Mouse (Mus musculus) liver, embryonic 12.5 days (tissue): Measurements from ENCODE around the gene Prdm15. TPM values are rescaled to one million over a fixed set of nuclear protein-coding genes. Genes with fewer than 3 reads are reported as not detected.
A peak's percentile ranks its signal among the peaks of the same experiment; 100 is the strongest.

Experiments
- ATAC-seq: fragments of 200-750 bp; cut with Nextera tagmentation; 2 replicates; pipeline ENCODE4 v1.8.0; 2017; ENCODE audit warnings: moderate number of reproducible peaks, mild to moderate bottlenecking, moderate library complexity
- H3K27ac ChIP-seq: fragments of 300-500 bp; sonication (generic); 2 replicates; pipeline ENCODE4 v1.5.1; 2016; ENCODE audit warnings: mild to moderate bottlenecking
- H3K27me3 ChIP-seq: fragments of 300-500 bp; sonication (generic); replicated peaks from 2 replicates; pipeline ENCODE4 v1.6.1; 2016; ENCODE audit warnings: mild to moderate bottlenecking, moderate library complexity
- H3K36me3 ChIP-seq: fragments of 300-500 bp; sonication (generic); 2 replicates; pipeline ENCODE4 v1.6.1; 2016; ENCODE audit warnings: mild to moderate bottlenecking, moderate library complexity
- H3K4me1 ChIP-seq: fragments of 300-500 bp; sonication (generic); 2 replicates; pipeline ENCODE4 v1.6.1; 2016
- H3K4me2 ChIP-seq: fragments of 300-500 bp; sonication (generic); 2 replicates; pipeline ENCODE4 v1.6.1; 2016; ENCODE audit warnings: mild to moderate bottlenecking, moderate library complexity
- H3K4me3 ChIP-seq: fragments of 300-500 bp; sonication (generic); 2 replicates; pipeline ENCODE4 v1.5.1; 2016; ENCODE audit warnings: mild to moderate bottlenecking, moderate library complexity
- H3K9ac ChIP-seq: fragments of 300-500 bp; sonication (generic); 2 replicates; pipeline ENCODE4 v1.6.1; 2016; ENCODE audit warnings: mild to moderate bottlenecking, moderate library complexity
- H3K9me3 ChIP-seq: fragments of 300-500 bp; sonication (generic); replicated peaks from 2 replicates; pipeline ENCODE4 v1.6.1; 2016; ENCODE audit warnings: mild to moderate bottlenecking, moderate library complexity
- WGBS: fragments of 180-500 bp; shearing (Covaris S2); methylation state at CpG from one replicate; pipeline ENCODE4 v1.1.7; 2016; ENCODE audit not compliant: insufficient replicate concordance; 5-methylcytosine and 5-hydroxymethylcytosine counted together
- polyA plus RNA-seq: library from polyadenylated mRNA; unstranded; fragments of >200 nt; fragmentation: Nextera tagmentation; extraction: Ambion mirVana; gene quantifications from 2 replicates; pipeline ENCODE4 v1.2.1, GENCODE M21; 2016

Gene Prdm15
- 6.4 TPM in 2 replicates for polyA plus RNA-seq

GRCm38 (mm10) chr16:97851741-97852319, at the start of gene Prdm15:
Gene Prdm15, minus strand, starts transcription at chr16:97851850.
- peak within 1 kb of the TSS; percentile 81 for H3K4me2 ChIP-seq
- peaks cover 8% of the 10 kb centered on the region; the same call in 1 of the 2 replicates for H3K36me3 ChIP-seq
- under 1% methylated on average over 31 of the region's 31 CpGs for WGBS
- H3K4me3 ChIP-seq: peak within 1 kb of the TSS; percentile 78
- H3K4me1 ChIP-seq: peaks cover 49% of the 10 kb centered on the region
- H3K27ac ChIP-seq: peak within 1 kb of the TSS; percentile 87
- no peaks in the 10 kb centered on the region for H3K9me3 ChIP-seq
- peak; percentile 84 for ATAC-seq
- peak within 1 kb of the TSS; percentile 90 for H3K9ac ChIP-seq
- no peaks in the 10 kb centered on the region for H3K27me3 ChIP-seq

DNA sequence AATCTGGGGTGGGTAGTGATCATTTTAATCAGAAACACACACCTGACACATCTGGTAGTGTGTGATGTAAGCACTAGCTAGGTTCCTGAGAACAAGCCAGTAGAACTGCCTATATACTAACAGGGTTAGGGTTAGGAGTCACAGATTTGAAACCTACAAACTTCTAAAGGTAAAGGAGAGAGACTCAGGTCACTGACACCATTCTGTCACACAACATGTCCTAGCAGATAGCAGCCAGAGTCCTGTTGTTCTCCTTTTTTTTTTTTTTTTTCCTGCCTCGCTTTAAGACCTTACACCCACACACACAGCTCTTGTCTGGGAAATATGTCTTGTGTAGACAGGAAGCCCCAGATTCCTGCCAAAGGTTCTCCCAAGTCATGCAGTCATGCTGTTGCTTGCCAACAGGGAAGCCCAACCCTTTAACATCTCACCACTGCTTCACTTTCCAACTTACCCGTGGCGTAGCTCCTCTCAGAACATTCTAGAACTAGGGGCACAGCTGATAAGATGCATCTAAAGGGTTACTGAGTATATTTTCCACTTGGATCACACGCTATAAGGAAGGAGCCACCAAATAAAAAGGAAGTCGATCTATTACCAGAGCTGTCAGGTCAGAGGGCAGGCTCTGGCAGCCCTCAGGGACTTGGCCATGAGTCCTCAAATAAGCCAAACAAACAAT, 45.8 kb upstream of the Prdm15 start:
- Histone ChIP-seq H3K4me2 (no peak overlapping the region), H3K9me3 (no peaks in the 10 kb centered on the region), H3K4me3 (no peak overlapping the region), H3K4me1 (no peaks in the 10 kb centered on the region), H3K36me3 (no peaks in the 10 kb centered on the region), H3K27ac (no peak overlapping the region), H3K27me3 (no peaks in the 10 kb centered on the region), H3K9ac (no peak overlapping the region)
- 60% methylated on average over 5 of the region's 5 CpGs for WGBS
- no peak for ATAC-seq

DNA sequence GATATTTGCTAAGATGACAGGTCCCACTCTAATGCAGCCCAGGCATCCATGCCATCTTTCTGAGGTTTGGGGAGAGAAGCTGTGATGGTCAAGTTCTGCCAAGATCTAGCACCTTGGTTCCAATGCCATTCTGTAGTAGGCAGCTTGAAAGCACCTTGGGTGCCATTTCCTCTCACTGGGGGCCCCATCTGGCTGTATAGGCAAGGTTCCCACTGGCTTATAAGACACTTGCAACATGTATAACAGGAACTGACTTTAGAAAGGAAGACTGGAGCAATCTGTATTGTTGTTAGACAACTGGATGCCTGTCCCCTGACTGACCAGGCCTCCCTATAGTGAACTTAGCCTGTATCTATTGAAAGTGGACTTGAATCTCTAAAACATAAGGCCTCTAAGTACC, 36.1 kb upstream of the Prdm15 start:
- no peak for ATAC-seq
- no peak overlapping the region for H3K4me2 ChIP-seq
- no peak overlapping the region for H3K4me3 ChIP-seq
- no peak overlapping the region for H3K27ac ChIP-seq
- no peaks in the 10 kb centered on the region for H3K9me3 ChIP-seq
- no peaks in the 10 kb centered on the region for H3K27me3 ChIP-seq
- no peaks in the 10 kb centered on the region for H3K4me1 ChIP-seq
- H3K9ac ChIP-seq: no peak overlapping the region
- H3K36me3 ChIP-seq: 0 out of 2 replicates have a peak, but pooled peaks cover 7% of the 10 kb centered on the region

GRCm38 (mm10) chr16:97883696-97884095, 32.0 kb upstream of the Prdm15 start:
- 79% methylated on average over 1 of the region's 1 CpGs for WGBS
- no peak for ATAC-seq

DNA sequence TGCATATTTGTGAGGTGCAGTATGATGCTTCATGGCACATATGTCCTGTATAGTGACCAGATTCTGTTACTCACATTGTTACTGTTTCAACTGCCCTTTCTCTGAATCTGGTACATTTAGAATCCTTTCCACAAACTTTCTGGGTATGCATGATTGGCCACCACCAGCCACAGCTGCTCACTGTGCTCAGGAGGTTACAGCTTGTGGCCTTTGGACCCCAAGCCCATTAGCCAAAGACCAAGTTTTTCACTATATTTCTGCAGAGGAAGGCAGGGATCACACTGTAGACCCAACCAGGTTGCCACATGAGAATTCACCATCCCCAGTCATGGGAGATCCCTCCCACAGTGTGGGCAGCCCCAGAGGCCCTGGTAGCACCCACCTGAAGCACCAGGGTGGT, 31.2 kb upstream of the Prdm15 start:
- no peak overlapping the region for H3K4me2 ChIP-seq
- ATAC-seq: no peak

More at GRCm38 (mm10) chr16:97883696-97884095, 32.0 kb upstream of the Prdm15 start:
- H3K27ac ChIP-seq: no peak overlapping the region
- no peak overlapping the region for H3K4me3 ChIP-seq
- H3K9me3 ChIP-seq: no peaks in the 10 kb centered on the region
- H3K4me1 ChIP-seq: no peaks in the 10 kb centered on the region
- H3K4me2 ChIP-seq: no peak overlapping the region
- no peaks in the 10 kb centered on the region for H3K36me3 ChIP-seq
- no peaks in the 10 kb centered on the region for H3K27me3 ChIP-seq
- no peak overlapping the region for H3K9ac ChIP-seq

GRCm38 (mm10) chr16:97879134-97879533, 27.5 kb upstream of the Prdm15 start:
- H3K9me3 ChIP-seq: no peaks in the 10 kb centered on the region
- no peak for ATAC-seq
- H3K9ac ChIP-seq: no peak overlapping the region
- H3K4me2 ChIP-seq: no peak overlapping the region
- no peaks in the 10 kb centered on the region for H3K4me1 ChIP-seq
- no peak overlapping the region for H3K27ac ChIP-seq
- WGBS: 74% methylated on average over 1 of the region's 1 CpGs
- no peaks in the 10 kb centered on the region for H3K27me3 ChIP-seq
- peaks cover 15% of the 10 kb centered on the region for H3K36me3 ChIP-seq
- H3K4me3 ChIP-seq: no peak overlapping the region

More for the DNA sequence above, 31.2 kb upstream of the Prdm15 start:
- H3K27ac ChIP-seq: no peak overlapping the region
- no peaks in the 10 kb centered on the region for H3K27me3 ChIP-seq
- no peaks in the 10 kb centered on the region for H3K9me3 ChIP-seq
- H3K4me1 ChIP-seq: no peaks in the 10 kb centered on the region
- no peaks in the 10 kb centered on the region for H3K36me3 ChIP-seq
- H3K9ac ChIP-seq: no peak overlapping the region
- H3K4me3 ChIP-seq: no peak overlapping the region

GRCm38 (mm10) chr16:97877502-97877901, 25.9 kb upstream of the Prdm15 start:
- Histone ChIP-seq H3K4me1 (no peaks in the 10 kb centered on the region), H3K4me3 (no peak overlapping the region), H3K9ac (no peak overlapping the region), H3K4me2 (no peak overlapping the region), H3K27ac (no peak overlapping the region), H3K9me3 (no peaks in the 10 kb centered on the region), H3K36me3 (peaks cover 15% of the 10 kb centered on the region), H3K27me3 (no peaks in the 10 kb centered on the region)
- WGBS: 74% methylated on average over 3 of the region's 3 CpGs
- no peak for ATAC-seq

DNA sequence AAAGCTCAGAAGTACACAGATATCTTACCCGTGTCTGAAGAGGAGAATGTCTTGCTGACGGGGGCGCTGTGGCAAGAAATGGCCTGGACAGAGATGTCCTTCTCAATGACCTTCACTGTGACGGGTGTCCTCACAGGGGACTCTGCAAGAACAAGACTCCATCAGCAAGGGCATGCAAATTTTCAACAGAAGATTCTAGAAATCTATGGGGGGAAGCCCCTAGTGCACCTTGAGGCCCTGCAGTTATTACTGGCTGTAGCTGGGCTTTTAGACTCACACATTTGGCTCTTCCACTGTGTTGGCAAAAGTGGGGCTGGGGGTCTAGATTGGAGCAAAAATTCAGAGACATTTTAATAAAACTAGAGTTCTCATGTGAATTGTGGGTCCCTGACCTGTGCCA, 23.5 kb upstream of the Prdm15 start:
- Histone ChIP-seq H3K27ac (no peak overlapping the region), H3K27me3 (no peaks in the 10 kb centered on the region), H3K4me2 (no peak overlapping the region), H3K9me3 (no peaks in the 10 kb centered on the region), H3K4me1 (no peaks in the 10 kb centered on the region), H3K9ac (no peak overlapping the region), H3K4me3 (no peak overlapping the region), H3K36me3 (peaks cover 16% of the 10 kb centered on the region)
- 75% methylated on average over 4 of the region's 4 CpGs for WGBS
- ATAC-seq: no peak

DNA sequence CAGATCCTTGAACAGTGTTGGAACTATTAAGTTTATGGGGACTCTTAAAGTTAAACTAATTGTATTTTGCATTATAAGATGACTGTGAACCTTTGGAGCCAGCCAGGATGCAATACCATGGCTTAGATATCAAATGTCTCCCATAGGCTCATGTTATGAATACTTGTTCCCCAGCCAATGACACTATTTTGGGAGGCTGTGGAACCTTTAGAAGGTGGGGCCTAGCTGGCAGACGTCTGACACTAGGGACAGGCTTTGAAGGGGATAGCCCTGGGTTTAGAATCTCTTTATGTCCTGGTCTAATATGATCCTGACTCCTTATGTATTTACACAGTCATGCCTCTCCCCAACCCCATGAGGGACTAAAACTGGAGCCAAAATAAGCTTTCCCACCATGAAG, 22.7 kb upstream of the Prdm15 start:
- Histone ChIP-seq H3K4me1 (no peaks in the 10 kb centered on the region), H3K9me3 (no peaks in the 10 kb centered on the region), H3K9ac (no peak overlapping the region), H3K4me3 (no peak overlapping the region), H3K36me3 (peaks cover 19% of the 10 kb centered on the region), H3K27me3 (no peaks in the 10 kb centered on the region), H3K4me2 (no peak overlapping the region), H3K27ac (no peak overlapping the region)
- WGBS: 47% methylated on average over 1 of the region's 1 CpGs
- ATAC-seq: no peak

DNA sequence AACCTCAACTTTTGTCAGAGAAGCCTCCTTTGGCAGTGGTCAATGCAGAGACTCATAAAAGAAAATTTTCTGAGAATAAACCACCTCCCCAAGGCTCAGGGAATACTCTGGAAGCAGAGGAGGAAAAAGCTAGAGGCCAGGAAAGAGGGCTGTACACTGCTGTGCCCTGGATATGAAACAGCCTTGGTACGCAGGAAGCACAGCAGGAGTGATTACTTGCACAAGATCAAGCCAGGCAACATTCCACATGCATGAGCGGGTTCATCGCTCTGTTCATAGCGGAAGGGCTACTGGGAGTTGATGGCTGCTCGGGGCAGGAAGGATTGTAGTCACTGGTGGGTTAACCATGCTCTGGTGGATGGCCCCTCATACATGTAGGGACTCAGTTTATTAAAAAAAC, 21.0 kb upstream of the Prdm15 start:
- Histone ChIP-seq H3K4me2 (no peak overlapping the region), H3K27me3 (no peaks in the 10 kb centered on the region), H3K4me1 (no peaks in the 10 kb centered on the region), H3K9me3 (no peaks in the 10 kb centered on the region), H3K27ac (no peak overlapping the region), H3K9ac (no peak overlapping the region), H3K4me3 (no peak overlapping the region), H3K36me3 (peaks cover 28% of the 10 kb centered on the region)
- whole genome bisulfite sequencing: 84% methylated on average over 5 of the region's 5 CpGs
- ATAC-seq: no peak

DNA sequence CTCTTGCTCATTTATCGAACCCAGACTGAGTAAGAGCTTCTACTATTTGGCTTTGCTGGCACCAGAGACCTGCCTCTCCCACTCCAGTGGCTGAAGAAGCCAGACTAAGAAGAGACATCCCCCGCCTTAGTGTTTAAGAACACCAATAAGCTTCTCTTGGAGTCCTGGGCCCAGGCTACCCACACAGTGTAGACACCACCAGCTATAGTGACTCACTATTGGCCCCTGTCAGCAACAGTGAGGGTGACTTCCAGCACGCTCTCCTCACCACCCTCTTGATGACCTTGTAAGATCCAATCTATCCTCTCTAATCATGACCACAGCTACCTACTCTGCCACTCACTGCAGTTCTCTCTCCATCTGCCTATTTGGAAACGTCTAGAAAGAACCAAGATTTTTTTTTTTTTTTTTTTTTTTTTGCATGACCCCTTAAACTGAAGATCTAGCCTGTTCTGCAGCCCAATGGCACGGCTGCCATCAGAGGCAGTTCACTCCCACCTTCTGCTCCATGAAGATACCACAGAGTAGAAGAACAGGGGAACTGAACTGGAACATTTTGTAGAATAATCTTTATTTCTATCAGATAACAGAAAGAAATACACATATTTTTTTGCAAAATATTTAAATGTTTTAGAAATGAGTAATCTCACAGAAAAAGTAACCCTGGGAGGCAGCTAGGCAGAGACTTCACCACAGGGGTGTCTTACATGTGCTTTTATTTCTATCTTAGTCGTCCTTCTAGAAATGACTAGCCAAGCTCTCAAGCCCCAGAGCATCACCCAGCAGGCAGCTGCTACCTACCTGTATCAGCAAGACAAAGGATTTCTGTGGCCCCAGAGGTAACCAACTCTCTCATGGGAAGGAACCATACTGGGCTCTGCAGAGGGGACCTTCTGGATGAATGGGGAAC, 17.8 kb upstream of the Prdm15 start:
- Histone ChIP-seq H3K36me3 (peaks cover 16% of the 10 kb centered on the region), H3K4me3 (no peak overlapping the region), H3K27ac (no peak overlapping the region), H3K27me3 (no peaks in the 10 kb centered on the region), H3K9me3 (no peaks in the 10 kb centered on the region), H3K9ac (no peak overlapping the region), H3K4me1 (no peaks in the 10 kb centered on the region), H3K4me2 (no peak overlapping the region)
- ATAC-seq: no peak
- 63% methylated on average over 6 of the region's 6 CpGs for WGBS

- Histone ChIP-seq H3K27me3 (no peaks in the 10 kb centered on the region), H3K36me3 (peaks cover 23% of the 10 kb centered on the region), H3K9ac (no peak overlapping the region), H3K9me3 (no peaks in the 10 kb centered on the region), H3K4me1 (no peaks in the 10 kb centered on the region), H3K4me3 (no peak overlapping the region), H3K27ac (no peak overlapping the region), H3K4me2 (no peak overlapping the region)
- ATAC-seq: no peak
- WGBS: 75% methylated on average over 3 of the region's 3 CpGs
These were observed 12.3 kb upstream of the Prdm15 start for GRCm38 (mm10) chr16:97863932-97864467.
